ENCODE assay signal across 29 mouse cellular contexts in genomic region chr4:134132519-134133095, GRCm38 (mm10). TPM values are rescaled to one million over a fixed set of nuclear protein-coding genes. Genes with fewer than 3 reads are reported as not detected.
DNase-seq lines count a peak whose midpoint lies in the region; ATAC-seq and TF ChIP-seq lines count a peak whose summit lies in the region.
"Had no signal": no experiment of that assay in that cellular context is flagged by ENCODE, and none has a peak within 500 bp of the region (broad histone marks: within the 10 kb centered on the region; RNA-seq: fewer than 3 reads in every experiment).

No protein-coding gene starts in this region.

- TF ChIP-seq POLR2A in embryonic fibroblast, embryonic 13.5 days (IDR thresholded peaks at IDR 0.05; ENCODE audit: low read depth, low read length): no peak
- no peak for TF ChIP-seq POLR2A in kidney, adult 2 months (IDR thresholded peaks at IDR 0.05; ENCODE audit: low read depth, low read length)
- no peak for TF ChIP-seq POLR2A in cerebellum, adult 2 months (IDR thresholded peaks at IDR 0.05; ENCODE audit: borderline replicate concordance, insufficient read depth, low read length)

- no peaks in the 10 kb centered on the region for H3K27me3 ChIP-seq in kidney, adult 2 months (replicated peaks; ENCODE audit: control insufficient read depth, insufficient read depth, low read length)
- no peaks in the 10 kb centered on the region for H3K27me3 ChIP-seq in hindbrain, embryonic 16.5 days (replicated peaks; ENCODE audit: control insufficient read depth, insufficient read depth, low read length)
- H3K27me3 ChIP-seq in cerebellum, adult 2 months (ENCODE audit: control insufficient read depth, insufficient read depth, low read length): no peaks in the 10 kb centered on the region
- H3K27me3 ChIP-seq: embryonic facial prominence, embryonic 12.5 days; heart, embryonic 15.5 days; limb, embryonic 12.5 days; liver, embryonic 15.5 days had no signal

- H3K36me3 ChIP-seq in kidney, adult 2 months (ENCODE audit: control insufficient read depth, insufficient read depth, low read length): no peaks in the 10 kb centered on the region; the same call in 1 of the 2 replicates
- no peaks in the 10 kb centered on the region for H3K36me3 ChIP-seq in hindbrain, embryonic 16.5 days (ENCODE audit: control insufficient read depth, insufficient read depth, low read length)

- H3K4me1 ChIP-seq in embryonic fibroblast, embryonic 13.5 days (ENCODE audit: control insufficient read depth, insufficient read depth, low read length): peaks cover 4% of the 10 kb centered on the region
- H3K4me1 ChIP-seq in kidney, adult 2 months (ENCODE audit: control insufficient read depth, insufficient read depth, low read length): no peaks in the 10 kb centered on the region; the same call in 1 of the 2 replicates
- H3K4me1 ChIP-seq in hindbrain, embryonic 16.5 days (ENCODE audit: control insufficient read depth, insufficient read depth, low read depth, low read length): peaks cover 9% of the 10 kb centered on the region
- H3K4me1 ChIP-seq in cerebellum, adult 2 months (ENCODE audit: control insufficient read depth, insufficient read depth, low read length): peaks cover 3% of the 10 kb centered on the region

- intact Hi-C loops in gastrocnemius, adult 2 months (cut with DNase I): no loop called here
- intact Hi-C loops in gastrocnemius, postnatal 36 days (cut with DNase I): no loop called here

- 79% methylated on average over 8 of the region's 8 CpGs for WGBS in kidney, adult 2 months
- WGBS in hindbrain, embryonic 16.5 days: 85% methylated on average over 8 of the region's 8 CpGs
- 86% methylated on average over 8 of the region's 8 CpGs for WGBS in cerebellum, adult 2 months

- ATAC-seq in hindbrain, embryonic 16.5 days: no peak
- ATAC-seq: forebrain, embryonic 16.5 days; inflammation-experienced regulatory T-cells, adult 6 months had no signal

- no peak overlapping the region for H3K9ac ChIP-seq in hindbrain, embryonic 16.5 days (ENCODE audit: low read depth, low read length)
- H3K9ac ChIP-seq: embryonic facial prominence, embryonic 12.5 days; heart, embryonic 15.5 days; hindbrain, embryonic 14.5 days; limb, embryonic 12.5 days; liver, embryonic 15.5 days; lung, embryonic 14.5 days had no signal

- H3K27ac ChIP-seq in gastrocnemius, adult 2 months: peak overlapping the region; percentile 63
- peak overlapping the region; percentile 62 for H3K27ac ChIP-seq in embryonic fibroblast, embryonic 13.5 days (ENCODE audit: insufficient read depth, low read length)
- no peak overlapping the region for H3K27ac ChIP-seq in kidney, adult 2 months (ENCODE audit: insufficient read depth, low read depth, low read length)
- H3K27ac ChIP-seq in hindbrain, embryonic 16.5 days (ENCODE audit: low read depth, low read length): no peak overlapping the region
- H3K27ac ChIP-seq in cerebellum, adult 2 months (ENCODE audit: insufficient read depth, low read length): no peak overlapping the region
- H3K27ac ChIP-seq: embryonic facial prominence, embryonic 12.5 days; forebrain, embryonic 10.5 days; heart, embryonic 10.5 days; heart, embryonic 15.5 days; hindbrain, embryonic 14.5 days; layer of hippocampus, adult 2 months; left cerebral cortex, adult 2 months; limb, embryonic 12.5 days; liver, embryonic 15.5 days; midbrain, embryonic 10.5 days had no signal

- TF ChIP-seq CTCF in gastrocnemius, adult 2 months (IDR thresholded peaks at IDR 0.05): no peak
- TF ChIP-seq CTCF in embryonic fibroblast, embryonic 13.5 days (IDR thresholded peaks at IDR 0.05; ENCODE audit: borderline replicate concordance, insufficient read depth, low read length): no peak
- no peak for TF ChIP-seq CTCF in kidney, adult 2 months (conservative IDR thresholded peaks at IDR 0.05; ENCODE audit: insufficient read depth, insufficient read length, low read depth, low read length)
- no peak for TF ChIP-seq CTCF in cerebellum, adult 2 months (IDR thresholded peaks at IDR 0.05; ENCODE audit: borderline replicate concordance, insufficient read depth, low read depth, low read length)

- no peak overlapping the region for H3K4me2 ChIP-seq in hindbrain, embryonic 16.5 days (ENCODE audit: low read length)
- H3K4me2 ChIP-seq: embryonic facial prominence, embryonic 12.5 days; heart, embryonic 15.5 days; hindbrain, embryonic 14.5 days; limb, embryonic 12.5 days; liver, embryonic 15.5 days; lung, embryonic 14.5 days had no signal

- DNase-seq in gastrocnemius, adult 2 months: peak; percentile 40
- no peak for DNase-seq in gastrocnemius, postnatal 36 days
- DNase-seq in 3T3-L1 (ENCODE audit: low read depth, low spot score): peak; percentile 94
- DNase-seq in NIH3T3 (ENCODE audit: low read depth): peak; percentile 82
- no peak for DNase-seq in kidney, adult 2 months
- no peak for DNase-seq in cerebellum, adult 2 months
- DNase-seq: adrenal gland, postnatal 25 days; cerebellum, adult 9-10 months; embryo, embryonic 11 days; heart, postnatal 36 days; kidney, adult 18-20 months; kidney, postnatal 36 days; lung, embryonic 14.5 days; lung, postnatal 14 days; thymus, postnatal 14 days had no signal

- no peaks in the 10 kb centered on the region for H3K9me3 ChIP-seq in hindbrain, embryonic 16.5 days (ENCODE audit: control insufficient read depth, low read length)
- H3K9me3 ChIP-seq: embryonic facial prominence, embryonic 12.5 days; forebrain, embryonic 10.5 days; heart, embryonic 10.5 days; heart, embryonic 15.5 days; limb, embryonic 12.5 days; liver, embryonic 15.5 days; midbrain, embryonic 10.5 days had no signal

- no peak overlapping the region for H3K4me3 ChIP-seq in gastrocnemius, adult 2 months
- H3K4me3 ChIP-seq in embryonic fibroblast, embryonic 13.5 days (ENCODE audit: insufficient read depth, low read length): no peak overlapping the region
- H3K4me3 ChIP-seq in kidney, adult 2 months (ENCODE audit: insufficient read depth, low read depth, low read length): no peak overlapping the region
- H3K4me3 ChIP-seq in hindbrain, embryonic 16.5 days (ENCODE audit: low read length): no peak overlapping the region
- no peak overlapping the region for H3K4me3 ChIP-seq in cerebellum, adult 2 months (replicated peaks; ENCODE audit: insufficient read depth, low read depth, low read length)
- H3K4me3 ChIP-seq: embryonic facial prominence, embryonic 12.5 days; forebrain, embryonic 10.5 days; heart, embryonic 10.5 days; heart, embryonic 15.5 days; layer of hippocampus, adult 2 months; left cerebral cortex, adult 2 months; limb, embryonic 12.5 days; liver, embryonic 15.5 days; midbrain, embryonic 10.5 days had no signal

RNA-seq across cellular contexts. Expression of gene Sh3bgrl3, which starts 4.0 kb away (rescaled TPM):
- total RNA-seq in gastrocnemius, adult 2 months (2021): 10 to 100 TPM; 12.2 to 27.1 TPM
- 10 to 100 TPM; 17.1 to 19.7 TPM for total RNA-seq in gastrocnemius, postnatal 36 days (2021)
- polyA plus RNA-seq in embryonic fibroblast, embryonic 13.5 days (2011; ENCODE audit: insufficient read length, low read depth, missing spikeins): 317 and 335 TPM in 2 replicates
- 262 and 323 TPM in 2 replicates for polyA plus RNA-seq in kidney, adult 2 months (2012; rRNA removed)
- 467 and 509 TPM in 2 replicates for polyA plus RNA-seq in hindbrain, embryonic 16.5 days (2015; fragmentation: Nextera tagmentation; extraction: Ambion mirVana)
- polyA plus RNA-seq in cerebellum, adult 2 months (2012; rRNA removed): 238 and 258 TPM in 2 replicates

RNA-seq across cellular contexts. Expression of gene Ubxn11, which starts 30.2 kb away (rescaled TPM):
- 1 to 10 TPM in 1 of 2 experiments, under 1 TPM in 1; 0.71 to 1.9 TPM for total RNA-seq in gastrocnemius, adult 2 months (2021)
- total RNA-seq in gastrocnemius, postnatal 36 days (2021): 1 to 10 TPM; 1.4 to 2.1 TPM
- polyA plus RNA-seq in embryonic fibroblast, embryonic 13.5 days (2011; ENCODE audit: insufficient read length, low read depth, missing spikeins): 2.6 TPM in 2 replicates
- polyA plus RNA-seq in kidney, adult 2 months (2012; rRNA removed): 5.6 and 5.9 TPM in 2 replicates
- polyA plus RNA-seq in hindbrain, embryonic 16.5 days (2015; fragmentation: Nextera tagmentation; extraction: Ambion mirVana): 21.3 and 21.5 TPM in 2 replicates
- 14.8 and 15.0 TPM in 2 replicates for polyA plus RNA-seq in cerebellum, adult 2 months (2012; rRNA removed)

RNA-seq across cellular contexts. Expression of gene Cd52, which starts 37.7 kb away (rescaled TPM):
- total RNA-seq in gastrocnemius, adult 2 months (2021): under 1 TPM in 1 of 2 experiments, not detected in 1; 0.71 TPM
- 1 to 10 TPM; 1.1 to 1.9 TPM for total RNA-seq in gastrocnemius, postnatal 36 days (2021)
- 1.0 and 6.0 TPM in 2 replicates for polyA plus RNA-seq in embryonic fibroblast, embryonic 13.5 days (2011; ENCODE audit: insufficient read length, low read depth, missing spikeins)
- polyA plus RNA-seq in kidney, adult 2 months (2012; rRNA removed): 14.8 and 65.1 TPM in 2 replicates
- 1.5 and 1.8 TPM in 2 replicates for polyA plus RNA-seq in hindbrain, embryonic 16.5 days (2015; fragmentation: Nextera tagmentation; extraction: Ambion mirVana)
- polyA plus RNA-seq in cerebellum, adult 2 months (2012; rRNA removed): 2.6 and 2.8 TPM in 2 replicates

RNA-seq across cellular contexts. Expression of gene Cep85, which starts 54.3 kb away (rescaled TPM):
- total RNA-seq in gastrocnemius, adult 2 months (2021): 10 to 100 TPM; 60.1 to 73.8 TPM
- total RNA-seq in gastrocnemius, postnatal 36 days (2021): 10 to 100 TPM; 51.0 to 64.2 TPM
- 17.4 and 22.1 TPM in 2 replicates for polyA plus RNA-seq in embryonic fibroblast, embryonic 13.5 days (2011; ENCODE audit: insufficient read length, low read depth, missing spikeins)
- 28.3 and 38.9 TPM in 2 replicates for polyA plus RNA-seq in kidney, adult 2 months (2012; rRNA removed)
- polyA plus RNA-seq in hindbrain, embryonic 16.5 days (2015; fragmentation: Nextera tagmentation; extraction: Ambion mirVana): 17.6 and 18.0 TPM in 2 replicates
- 24.8 and 25.2 TPM in 2 replicates for polyA plus RNA-seq in cerebellum, adult 2 months (2012; rRNA removed)

Comparison
In these comparisons a context has a peak if more than half of its experiments do, and no peak if none do; other contexts are left out.
1. DNase-seq: peak in gastrocnemius, adult 2 months (single experiment), 3T3-L1 (single experiment) and NIH3T3 (single experiment); none in gastrocnemius, postnatal 36 days (0 of 2), kidney, adult 2 months (single experiment) and cerebellum, adult 2 months (0 of 2).
2. H3K27ac ChIP-seq: peak in gastrocnemius, adult 2 months (single experiment) and embryonic fibroblast, embryonic 13.5 days (single experiment); none in kidney, adult 2 months (single experiment), hindbrain, embryonic 16.5 days (single experiment) and cerebellum, adult 2 months (single experiment).